In genomic region chr6:30734988-30735727, GRCm38 (mm10) we compare ENCODE assay signal across 10 mouse cellular contexts. TPM values are rescaled to one million over a fixed set of nuclear protein-coding genes. Genes with fewer than 3 reads are reported as not detected.
DNase-seq lines count a peak whose midpoint lies in the region; ATAC-seq and TF ChIP-seq lines count a peak whose summit lies in the region.
"Had no signal": no experiment of that assay in that cellular context is flagged by ENCODE, and none has a peak within 500 bp of the region (broad histone marks: within the 10 kb centered on the region; RNA-seq: fewer than 3 reads in every experiment).

No protein-coding gene starts in this region.

- H3K4me2 ChIP-seq in kidney, embryonic 14.5 days (replicated peaks; ENCODE audit: low read depth, low read length), result peak overlapping the region; percentile 31
- H3K4me2 ChIP-seq in intestine, embryonic 15.5 days (replicated peaks), result peak overlapping the region; percentile 61

- TF ChIP-seq POLR2A in embryonic fibroblast, embryonic 13.5 days (IDR thresholded peaks at IDR 0.05; ENCODE audit: low read depth, low read length), result no peak

- no peaks in the 10 kb centered on the region for H3K36me3 ChIP-seq in kidney, embryonic 14.5 days (ENCODE audit: control insufficient read depth, insufficient read depth, low read length)
- no peaks in the 10 kb centered on the region for H3K36me3 ChIP-seq in intestine, embryonic 15.5 days
- H3K36me3 ChIP-seq: G1E had no signal

- no peak for TF ChIP-seq CTCF in embryonic fibroblast, embryonic 13.5 days (IDR thresholded peaks at IDR 0.05; ENCODE audit: borderline replicate concordance, insufficient read depth, low read length)

- H3K4me1 ChIP-seq in kidney, embryonic 14.5 days (ENCODE audit: control insufficient read depth, insufficient read depth, low read length), result peaks cover 23% of the 10 kb centered on the region; the same call in 1 of the 2 replicates
- no peaks in the 10 kb centered on the region for H3K4me1 ChIP-seq in embryonic fibroblast, embryonic 13.5 days (ENCODE audit: control insufficient read depth, insufficient read depth, low read length)
- H3K4me1 ChIP-seq in intestine, embryonic 15.5 days (replicated peaks), result no peaks in the 10 kb centered on the region

- 54% methylated on average over 22 of the region's 22 CpGs for WGBS in kidney, embryonic 14.5 days
- 54% methylated on average over 22 of the region's 22 CpGs for WGBS in intestine, embryonic 15.5 days

- no peak for ATAC-seq in kidney, embryonic 14.5 days (ENCODE audit: low FRiP score, low TSS enrichment)
- ATAC-seq in intestine, embryonic 15.5 days, result no peak

- H3K27ac ChIP-seq in kidney, embryonic 14.5 days (ENCODE audit: low read depth, low read length), result peak overlapping the region; percentile 94
- peak overlapping the region; percentile 22; the same call in 1 of the 2 replicates for H3K27ac ChIP-seq in embryonic fibroblast, embryonic 13.5 days (ENCODE audit: insufficient read depth, low read length)
- H3K27ac ChIP-seq in intestine, embryonic 15.5 days, result no peak overlapping the region; the same call in 1 of the 2 replicates

- no peaks in the 10 kb centered on the region for H3K27me3 ChIP-seq in kidney, embryonic 14.5 days (ENCODE audit: control insufficient read depth, insufficient read depth, low read length)
- H3K27me3 ChIP-seq in intestine, embryonic 15.5 days (replicated peaks), result no peaks in the 10 kb centered on the region

- intact Hi-C loops in gastrocnemius, postnatal 36 days (cut with DNase I), result no loop called here

- DNase-seq in kidney, adult 11 months, result no peak
- DNase-seq in naive thymus-derived CD4-positive, alpha-beta T cell, adult 2 months (ENCODE audit: low read depth), result peak; percentile 43
- DNase-seq in thymus, adult 18-20 months, result no peak
- DNase-seq in embryo, embryonic 9.5 days (ENCODE audit: extremely low spot score), result no peak
- no peak for DNase-seq in gastrocnemius, postnatal 36 days

- H3K9ac ChIP-seq in kidney, embryonic 14.5 days (ENCODE audit: low read depth, low read length), result peak overlapping the region; percentile 38; the same call in 1 of the 2 replicates
- no peak overlapping the region for H3K9ac ChIP-seq in intestine, embryonic 15.5 days

- H3K4me3 ChIP-seq in kidney, embryonic 14.5 days (ENCODE audit: low read length), result peak overlapping the region; percentile 11
- peak overlapping the region; percentile 10; the same call in 1 of the 2 replicates for H3K4me3 ChIP-seq in embryonic fibroblast, embryonic 13.5 days (ENCODE audit: insufficient read depth, low read length)
- H3K4me3 ChIP-seq in intestine, embryonic 15.5 days (replicated peaks), result no peak overlapping the region
- H3K4me3 ChIP-seq: myocyte had no signal

- H3K9me3 ChIP-seq in kidney, embryonic 14.5 days (ENCODE audit: control insufficient read depth, low read length), result peaks cover 54% of the 10 kb centered on the region
- H3K9me3 ChIP-seq in intestine, embryonic 15.5 days, result no peaks in the 10 kb centered on the region

RNA-seq across cellular contexts. Expression of gene Mest, which starts 11.8 kb away (rescaled TPM):
- polyA plus RNA-seq in kidney, embryonic 14.5 days (2014; fragmentation: Nextera tagmentation; extraction: Ambion mirVana), result 2,297 and 2,617 TPM in 2 replicates
- polyA plus RNA-seq in embryonic fibroblast, embryonic 13.5 days (2011; ENCODE audit: insufficient read length, low read depth, missing spikeins), result 44.3 and 540 TPM in 2 replicates
- polyA plus RNA-seq in intestine, embryonic 15.5 days (2015; fragmentation: Nextera tagmentation; extraction: Ambion mirVana), result 668 and 710 TPM in 2 replicates
- 1 to 10 TPM; 5.2 to 8.3 TPM for total RNA-seq in gastrocnemius, postnatal 36 days (2021)

RNA-seq across cellular contexts. Expression of gene Cep41, which starts 41.6 kb away (rescaled TPM):
- 31.2 and 31.8 TPM in 2 replicates for polyA plus RNA-seq in kidney, embryonic 14.5 days (2014; fragmentation: Nextera tagmentation; extraction: Ambion mirVana)
- polyA plus RNA-seq in embryonic fibroblast, embryonic 13.5 days (2011; ENCODE audit: insufficient read length, low read depth, missing spikeins), result 8.7 and 14.9 TPM in 2 replicates
- polyA plus RNA-seq in intestine, embryonic 15.5 days (2015; fragmentation: Nextera tagmentation; extraction: Ambion mirVana), result 9.4 and 9.9 TPM in 2 replicates
- total RNA-seq in gastrocnemius, postnatal 36 days (2021), result under 1 TPM; 0.47 to 0.79 TPM
